Mouse (Mus musculus) stomach, postnatal 0 days (tissue): ENCODE data around the gene Barx1.

Source experiments
- CTCF ChIP-seq: IDR thresholded peaks from 2 replicates; pipeline ENCODE4 v1.5.1; 2016; ENCODE audit warnings: antibody characterized with exemption, low read depth, mild to moderate bottlenecking, moderate library complexity
- EP300 ChIP-seq: optimal IDR thresholded peaks from 2 replicates; pipeline ENCODE3; 2016; ENCODE audit warnings: antibody characterized with exemption

- TF ChIP-seq CTCF (no peak), EP300 (no peak)
Measured at GRCm38 (mm10) chr13:48706385-48706951, 43.7 kb downstream of the Barx1 start.
